Mouse (Mus musculus): Measurements from ENCODE around the gene Klhl32.

DNA sequence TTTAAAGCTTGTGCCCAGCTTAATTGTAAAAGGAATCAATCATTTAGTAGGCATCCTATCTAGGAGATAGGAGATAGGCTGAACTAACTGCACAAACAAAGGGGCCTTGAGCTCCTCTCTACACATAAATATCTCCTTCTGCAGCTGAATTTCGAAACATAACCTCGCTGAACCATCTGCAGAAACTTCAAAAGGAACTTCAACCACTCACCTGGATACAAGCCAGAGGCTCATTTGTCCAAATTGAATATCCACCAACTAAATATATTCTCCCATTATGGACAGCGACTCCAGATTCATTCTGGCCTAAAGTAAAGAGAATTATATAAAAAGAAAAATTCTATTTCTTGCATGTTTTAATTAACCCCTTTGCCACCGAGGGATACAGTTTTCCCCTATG, 224.2 kb downstream of the Klhl32 start:
- TF ChIP-seq CTCF (IDR thresholded peaks at IDR 0.05; ENCODE audit: low read depth, low read length), result no peak
- TF ChIP-seq POLR2A (IDR thresholded peaks at IDR 0.05; ENCODE audit: borderline replicate concordance, low read depth, low read length), result no peak
